Mouse (Mus musculus) lung, embryonic 16.5 days (tissue): ENCODE data around the gene Gm13290. TPM values are rescaled to one million over a fixed set of nuclear protein-coding genes. Genes with fewer than 3 reads are reported as not detected.
"Not testable (repeated sequence)": the region's sequence is repeated elsewhere in the genome, so short reads cannot be mapped to it uniquely, and the experiment has no call there.

Source experiments
- ATAC-seq: fragments of 200-750 bp; cut with Nextera tagmentation; 2 replicates; pipeline ENCODE4 v1.8.0; 2017; ENCODE audit warnings: low read depth, mild to moderate bottlenecking, moderate library complexity
- H3K27ac ChIP-seq: fragments of 300-500 bp; sonication (generic); 2 replicates; pipeline ENCODE4 v1.5.1; 2014; ENCODE audit warnings: mild to moderate bottlenecking, control low read depth, low read length
- H3K27me3 ChIP-seq: fragments of 300-500 bp; sonication (generic); 2 replicates; pipeline ENCODE4 v1.6.1; 2014; ENCODE audit warnings: low read depth, low read length, mixed read lengths; ENCODE audit not compliant: control insufficient read depth, insufficient read depth
- H3K36me3 ChIP-seq: fragments of 300-500 bp; sonication (generic); 2 replicates; pipeline ENCODE4 v1.6.1; 2014; ENCODE audit warnings: low read length; ENCODE audit not compliant: control insufficient read depth, insufficient read depth
- H3K4me1 ChIP-seq: fragments of 300-500 bp; sonication (generic); replicated peaks from 2 replicates; pipeline ENCODE4 v1.6.1; 2014; ENCODE audit warnings: low read length, mixed read lengths; ENCODE audit not compliant: control insufficient read depth, insufficient read depth
- H3K4me2 ChIP-seq: fragments of 300-500 bp; sonication (generic); 2 replicates; pipeline ENCODE4 v1.6.1; 2014; ENCODE audit warnings: low read depth, low read length, control low read depth
- H3K4me3 ChIP-seq: fragments of 300-500 bp; sonication (generic); 2 replicates; pipeline ENCODE4 v1.5.1; 2014; ENCODE audit warnings: mild to moderate bottlenecking, low read length, control low read depth
- H3K9ac ChIP-seq: fragments of 300-500 bp; sonication (generic); 2 replicates; pipeline ENCODE4 v1.6.1; 2014; ENCODE audit warnings: low read length, control low read depth
- H3K9me3 ChIP-seq: fragments of 300-500 bp; sonication (generic); 2 replicates; pipeline ENCODE4 v1.6.1; 2016; ENCODE audit warnings: low read length; ENCODE audit not compliant: control insufficient read depth
- WGBS: fragments of 180-500 bp; shearing (Covaris S2); extraction: QIAGEN DNeasy Blood & Tissue Kit; methylation state at CpG from one replicate; pipeline ENCODE4 v1.1.7; 2014; 5-methylcytosine and 5-hydroxymethylcytosine counted together
- polyA plus RNA-seq: library from polyadenylated mRNA; unstranded; fragments of >200 nt; fragmentation: Nextera tagmentation; extraction: Ambion mirVana; gene quantifications from 2 replicates; pipeline ENCODE4 v1.2.1, GENCODE M21; 2015

The Gm13290 gene
- polyA plus RNA-seq, 1 experiment from 2014 or later: 0.49 TPM

DNA sequence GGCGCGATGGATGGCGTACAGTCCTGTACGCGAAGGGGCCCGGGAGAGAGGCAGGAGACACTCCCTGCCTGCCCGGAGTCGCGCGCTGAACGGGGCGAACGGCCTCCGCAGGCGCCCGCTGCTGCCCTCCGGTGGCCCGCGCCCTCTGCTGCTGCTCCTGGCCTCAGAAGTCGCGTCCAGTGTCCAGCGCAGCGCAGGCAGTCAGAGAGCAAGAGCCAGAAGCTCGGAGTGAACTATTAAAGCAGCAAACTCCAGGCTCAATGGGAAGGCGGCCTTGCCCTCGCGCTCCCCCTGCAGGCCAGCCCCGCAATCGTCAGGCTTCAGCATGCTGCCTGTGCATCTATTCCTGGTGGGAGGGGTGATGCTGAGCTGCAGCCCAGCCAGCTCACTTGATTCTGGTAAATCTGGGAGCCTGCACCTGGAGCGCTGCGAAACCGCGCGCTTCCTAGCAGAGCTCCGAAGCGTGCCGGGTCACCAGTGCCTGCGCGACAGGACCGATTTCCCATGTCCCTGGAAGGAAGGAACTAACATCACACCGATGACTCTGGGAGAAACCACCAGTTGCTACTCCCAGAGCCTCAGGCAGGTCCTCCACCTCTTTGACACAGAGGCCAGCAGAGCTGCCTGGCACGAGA, 10.1 kb upstream of the Gm13290 start:
- not testable (repeated sequence) for H3K36me3 ChIP-seq, ATAC-seq, H3K27me3 ChIP-seq, H3K4me1 ChIP-seq, H3K9me3 ChIP-seq
- Histone ChIP-seq H3K4me3 (peak overlapping the region; percentile 32), H3K9ac (peak overlapping the region; percentile 28; the same call in 1 of the 2 replicates), H3K4me2 (peak overlapping the region; percentile 43), H3K27ac (peak overlapping the region; percentile 63; the same call in 1 of the 2 replicates)
- 2% methylated on average over 23 of the region's 42 CpGs for whole genome bisulfite sequencing

DNA sequence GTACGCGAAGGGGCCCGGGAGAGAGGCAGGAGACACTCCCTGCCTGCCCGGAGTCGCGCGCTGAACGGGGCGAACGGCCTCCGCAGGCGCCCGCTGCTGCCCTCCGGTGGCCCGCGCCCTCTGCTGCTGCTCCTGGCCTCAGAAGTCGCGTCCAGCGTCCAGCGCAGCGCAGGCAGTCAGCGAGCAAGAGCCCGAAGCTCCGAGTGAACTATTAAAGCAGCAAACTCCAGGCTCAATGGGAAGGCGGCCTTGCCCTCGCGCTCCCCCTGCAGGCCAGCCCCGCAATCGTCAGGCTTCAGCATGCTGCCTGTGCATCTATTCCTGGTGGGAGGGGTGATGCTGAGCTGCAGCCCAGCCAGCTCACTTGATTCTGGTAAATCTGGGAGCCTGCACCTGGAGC, 3.0 kb downstream of the Gm13290 start, which contains the start of gene Gm13289:
Gene Gm13289, plus strand, starts transcription at position 301 of the 400 bp plus-strand sequence.
- H3K4me2 ChIP-seq, H3K27me3 ChIP-seq, H3K4me1 ChIP-seq, H3K27ac ChIP-seq, H3K4me3 ChIP-seq, H3K36me3 ChIP-seq, ATAC-seq, H3K9me3 ChIP-seq, H3K9ac ChIP-seq: not testable (repeated sequence)
- WGBS: no CpG with 5 or more reads among the region's 29 CpGs

DNA sequence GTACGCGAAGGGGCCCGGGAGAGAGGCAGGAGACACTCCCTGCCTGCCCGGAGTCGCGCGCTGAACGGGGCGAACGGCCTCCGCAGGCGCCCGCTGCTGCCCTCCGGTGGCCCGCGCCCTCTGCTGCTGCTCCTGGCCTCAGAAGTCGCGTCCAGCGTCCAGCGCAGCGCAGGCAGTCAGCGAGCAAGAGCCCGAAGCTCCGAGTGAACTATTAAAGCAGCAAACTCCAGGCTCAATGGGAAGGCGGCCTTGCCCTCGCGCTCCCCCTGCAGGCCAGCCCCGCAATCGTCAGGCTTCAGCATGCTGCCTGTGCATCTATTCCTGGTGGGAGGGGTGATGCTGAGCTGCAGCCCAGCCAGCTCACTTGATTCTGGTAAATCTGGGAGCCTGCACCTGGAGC, 5.9 kb downstream of the Gm13290 start, which contains the start of gene Gm13272:
Gene Gm13272, plus strand, starts transcription at position 301 of the 400 bp plus-strand sequence.
- not testable (repeated sequence) for ATAC-seq, H3K4me1 ChIP-seq, H3K27me3 ChIP-seq, H3K4me2 ChIP-seq, H3K36me3 ChIP-seq, H3K9me3 ChIP-seq, H3K4me3 ChIP-seq, H3K27ac ChIP-seq, H3K9ac ChIP-seq
- WGBS: no CpG with 5 or more reads among the region's 29 CpGs

DNA sequence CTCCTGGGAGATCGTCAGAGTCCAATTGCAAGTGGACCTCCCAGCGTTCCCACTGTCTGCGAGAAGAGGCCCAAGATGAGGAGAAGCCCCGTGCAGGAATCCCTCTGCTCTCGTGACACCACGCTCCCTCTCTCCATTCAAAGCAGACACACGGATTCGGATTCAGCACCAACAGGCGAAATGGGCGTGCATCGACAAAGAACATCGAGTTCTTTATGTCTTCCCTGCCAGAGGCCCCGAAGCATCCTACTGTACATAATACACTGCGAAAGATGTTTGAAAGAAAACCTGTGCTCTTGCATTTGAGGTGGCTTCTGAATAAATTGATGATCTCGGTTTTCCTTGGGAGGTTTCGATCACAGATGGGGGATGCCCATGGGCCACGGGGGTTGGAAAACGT, 6.7 kb downstream of the Gm13290 start:
- H3K36me3 ChIP-seq, ATAC-seq, H3K4me2 ChIP-seq, H3K9ac ChIP-seq, H3K4me3 ChIP-seq, H3K4me1 ChIP-seq, H3K9me3 ChIP-seq, H3K27ac ChIP-seq, H3K27me3 ChIP-seq: not testable (repeated sequence)
- WGBS: 42% methylated on average over 12 of the region's 18 CpGs

DNA sequence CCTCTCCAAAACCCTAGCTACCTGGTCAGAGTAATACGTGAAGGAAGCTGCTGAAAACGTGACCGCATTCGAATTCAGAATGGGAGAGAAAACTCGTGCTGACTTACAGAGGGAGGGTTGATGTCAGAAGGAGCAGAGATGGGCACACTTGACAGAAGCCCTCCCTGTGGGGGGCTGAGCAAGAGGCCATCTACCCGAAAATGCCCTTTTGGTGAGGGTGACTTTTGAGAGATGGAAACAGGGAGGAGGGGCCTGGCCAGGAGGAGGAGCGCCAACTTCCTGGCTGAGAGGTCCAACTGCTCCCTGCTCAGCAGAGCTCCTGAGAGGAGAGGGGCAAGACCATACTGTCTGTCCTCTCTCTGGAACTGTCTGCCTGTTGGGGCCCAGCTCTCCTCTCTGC, 8.2 kb downstream of the Gm13290 start, which contains the start of gene Ifnz:
Gene Ifnz, plus strand, starts transcription at position 301 of the 400 bp plus-strand sequence.
- Histone ChIP-seq H3K4me2 (0 out of 2 replicates have a peak within 1 kb of the TSS, but pooled peaks have one; percentile 22), H3K4me3 (peak within 1 kb of the TSS; percentile 37), H3K27ac (peak within 1 kb of the TSS; percentile 57; the same call in 1 of the 2 replicates)
- not testable (repeated sequence) for H3K4me1 ChIP-seq, H3K9ac ChIP-seq, H3K27me3 ChIP-seq, H3K9me3 ChIP-seq, H3K36me3 ChIP-seq, ATAC-seq
- WGBS: 11% methylated on average over 3 of the region's 7 CpGs

DNA sequence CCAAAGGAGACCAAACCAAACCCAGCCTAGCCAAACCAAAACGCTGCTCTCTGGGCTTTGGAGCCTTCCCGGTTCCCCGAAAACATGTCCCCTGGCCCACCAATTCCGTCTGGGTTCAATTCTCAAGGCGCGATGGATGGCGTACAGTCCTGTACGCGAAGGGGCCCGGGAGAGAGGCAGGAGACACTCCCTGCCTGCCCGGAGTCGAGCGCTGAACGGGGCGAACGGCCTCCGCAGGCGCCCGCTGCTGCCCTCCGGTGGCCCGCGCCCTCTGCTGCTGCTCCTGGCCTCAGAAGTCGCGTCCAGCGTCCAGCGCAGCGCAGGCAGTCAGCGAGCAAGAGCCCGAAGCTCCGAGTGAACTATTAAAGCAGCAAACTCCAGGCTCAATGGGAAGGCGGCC, 8.7 kb downstream of the Gm13290 start:
- H3K27me3 ChIP-seq, H3K9ac ChIP-seq, ATAC-seq, H3K4me1 ChIP-seq, H3K9me3 ChIP-seq, H3K36me3 ChIP-seq: not testable (repeated sequence)
- 0 out of 2 replicates have a peak overlapping the region, but pooled peaks have one; percentile 22 for H3K4me2 ChIP-seq
- H3K27ac ChIP-seq: peak overlapping the region; percentile 57; the same call in 1 of the 2 replicates
- 0% methylated on average over 3 of the region's 31 CpGs for WGBS
- H3K4me3 ChIP-seq: peak overlapping the region; percentile 37

DNA sequence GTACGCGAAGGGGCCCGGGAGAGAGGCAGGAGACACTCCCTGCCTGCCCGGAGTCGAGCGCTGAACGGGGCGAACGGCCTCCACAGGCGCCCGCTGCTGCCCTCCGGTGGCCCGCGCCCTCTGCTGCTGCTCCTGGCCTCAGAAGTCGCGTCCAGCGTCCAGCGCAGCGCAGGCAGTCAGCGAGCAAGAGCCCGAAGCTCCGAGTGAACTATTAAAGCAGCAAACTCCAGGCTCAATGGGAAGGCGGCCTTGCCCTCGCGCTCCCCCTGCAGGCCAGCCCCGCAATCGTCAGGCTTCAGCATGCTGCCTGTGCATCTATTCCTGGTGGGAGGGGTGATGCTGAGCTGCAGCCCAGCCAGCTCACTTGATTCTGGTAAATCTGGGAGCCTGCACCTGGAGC, 11.8 kb downstream of the Gm13290 start, which contains the start of gene Gm13276:
Gene Gm13276, plus strand, starts transcription at position 301 of the 400 bp plus-strand sequence.
- H3K27me3 ChIP-seq, H3K4me2 ChIP-seq, H3K4me3 ChIP-seq, H3K9me3 ChIP-seq, H3K27ac ChIP-seq, H3K36me3 ChIP-seq, H3K4me1 ChIP-seq, H3K9ac ChIP-seq, ATAC-seq: not testable (repeated sequence)
- no CpG with 5 or more reads among the region's 27 CpGs for WGBS

DNA sequence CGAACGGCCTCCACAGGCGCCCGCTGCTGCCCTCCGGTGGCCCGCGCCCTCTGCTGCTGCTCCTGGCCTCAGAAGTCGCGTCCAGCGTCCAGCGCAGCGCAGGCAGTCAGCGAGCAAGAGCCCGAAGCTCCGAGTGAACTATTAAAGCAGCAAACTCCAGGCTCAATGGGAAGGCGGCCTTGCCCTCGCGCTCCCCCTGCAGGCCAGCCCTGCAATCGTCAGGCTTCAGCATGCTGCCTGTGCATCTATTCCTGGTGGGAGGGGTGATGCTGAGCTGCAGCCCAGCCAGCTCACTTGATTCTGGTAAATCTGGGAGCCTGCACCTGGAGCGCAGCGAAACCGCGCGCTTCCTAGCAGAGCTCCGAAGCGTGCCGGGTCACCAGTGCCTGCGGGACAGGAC, 14.8 kb downstream of the Gm13290 start, which contains the start of gene Gm13277:
Gene Gm13277, plus strand, starts transcription at position 231 of the 400 bp plus-strand sequence.
- not testable (repeated sequence) for H3K9ac ChIP-seq, H3K4me1 ChIP-seq, H3K27ac ChIP-seq, H3K36me3 ChIP-seq, H3K27me3 ChIP-seq, H3K4me3 ChIP-seq, ATAC-seq, H3K4me2 ChIP-seq, H3K9me3 ChIP-seq
- 0% methylated on average over 2 of the region's 28 CpGs for WGBS

DNA sequence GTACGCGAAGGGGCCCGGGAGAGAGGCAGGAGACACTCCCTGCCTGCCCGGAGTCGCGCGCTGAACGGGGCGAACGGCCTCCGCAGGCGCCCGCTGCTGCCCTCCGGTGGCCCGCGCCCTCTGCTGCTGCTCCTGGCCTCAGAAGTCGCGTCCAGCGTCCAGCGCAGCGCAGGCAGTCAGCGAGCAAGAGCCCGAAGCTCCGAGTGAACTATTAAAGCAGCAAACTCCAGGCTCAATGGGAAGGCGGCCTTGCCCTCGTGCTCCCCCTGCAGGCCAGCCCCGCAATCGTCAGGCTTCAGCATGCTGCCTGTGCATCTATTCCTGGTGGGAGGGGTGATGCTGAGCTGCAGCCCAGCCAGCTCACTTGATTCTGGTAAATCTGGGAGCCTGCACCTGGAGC, 17.6 kb downstream of the Gm13290 start, which contains the start of gene Gm13278:
Gene Gm13278, plus strand, starts transcription at position 301 of the 400 bp plus-strand sequence.
- not testable (repeated sequence) for H3K36me3 ChIP-seq, H3K9me3 ChIP-seq, H3K9ac ChIP-seq, H3K27ac ChIP-seq, H3K4me3 ChIP-seq, ATAC-seq, H3K4me2 ChIP-seq, H3K4me1 ChIP-seq, H3K27me3 ChIP-seq
- no CpG with 5 or more reads among the region's 28 CpGs for WGBS
